Mouse (Mus musculus) embryonic facial prominence, embryonic 13.5 days (tissue): ENCODE measurements around the gene Snx8. TPM values are rescaled to one million over a fixed set of nuclear protein-coding genes. Genes with fewer than 3 reads are reported as not detected.

ENCODE experiments used
- ATAC-seq: fragments of 200-750 bp; cut with Nextera tagmentation; 2 replicates; pipeline ENCODE4 v1.8.0; 2017; ENCODE audit warnings: low read depth; ENCODE audit not compliant: insufficient number of reproducible peaks, insufficient read depth, low FRiP score, low TSS enrichment
- H3K27ac ChIP-seq: fragments of 300-500 bp; sonication (generic); 2 replicates; pipeline ENCODE4 v1.5.1; 2015; ENCODE audit warnings: moderate library complexity, mild to moderate bottlenecking, inconsistent platforms
- H3K27me3 ChIP-seq: fragments of 300-500 bp; sonication (generic); 2 replicates; pipeline ENCODE4 v1.6.1; 2015; ENCODE audit warnings: mild to moderate bottlenecking, inconsistent platforms
- H3K36me3 ChIP-seq: fragments of 300-500 bp; sonication (generic); 2 replicates; pipeline ENCODE4 v1.6.1; 2015; ENCODE audit warnings: mild to moderate bottlenecking, inconsistent platforms
- H3K4me1 ChIP-seq: fragments of 300-500 bp; sonication (generic); 2 replicates; pipeline ENCODE4 v1.6.1; 2015; ENCODE audit warnings: inconsistent platforms
- H3K4me2 ChIP-seq: fragments of 300-500 bp; sonication (generic); 2 replicates; pipeline ENCODE4 v1.6.1; 2015; ENCODE audit warnings: moderate library complexity, mild to moderate bottlenecking, inconsistent platforms
- H3K4me3 ChIP-seq: fragments of 300-500 bp; sonication (generic); 2 replicates; pipeline ENCODE4 v1.5.1; 2015; ENCODE audit warnings: mild to moderate bottlenecking, inconsistent platforms
- H3K9ac ChIP-seq: fragments of 300-500 bp; sonication (generic); 2 replicates; pipeline ENCODE4 v1.6.1; 2015; ENCODE audit warnings: mild to moderate bottlenecking, inconsistent platforms
- H3K9me3 ChIP-seq: fragments of 300-500 bp; sonication (generic); 2 replicates; pipeline ENCODE4 v1.6.1; 2016; ENCODE audit warnings: inconsistent platforms
- WGBS: fragments of 180-500 bp; shearing (Covaris S2); methylation state at CpG from one replicate; pipeline ENCODE4 v1.1.7; 2015; ENCODE audit warnings: mixed read lengths; 5-methylcytosine and 5-hydroxymethylcytosine counted together
- microRNA-seq: library from miRNA; unstranded; fragments of <30 nt; microRNA quantifications from one replicate; pipeline ENCODE4, GENCODE M21; 2016
- polyA plus RNA-seq: library from polyadenylated mRNA; unstranded; fragments of >200 nt; fragmentation: Nextera tagmentation; extraction: Ambion mirVana; gene quantifications from 2 replicates; pipeline ENCODE4 v1.2.1, GENCODE M21; 2015

The Snx8 gene
- polyA plus RNA-seq, 1 experiment from 2014 or later: 19.7 TPM

- H3K4me1 ChIP-seq: no peaks in the 10 kb centered on the region
- H3K4me2 ChIP-seq: no peak overlapping the region
- no peak overlapping the region for H3K27ac ChIP-seq
- no peaks in the 10 kb centered on the region for H3K9me3 ChIP-seq
- no peaks in the 10 kb centered on the region for H3K27me3 ChIP-seq
- H3K36me3 ChIP-seq: peaks cover 66% of the 10 kb centered on the region
- no peak for ATAC-seq
- no peak overlapping the region for H3K9ac ChIP-seq
- no peak overlapping the region for H3K4me3 ChIP-seq
- WGBS: 75% methylated on average over 1 of the region's 1 CpGs
Measured at GRCm38 (mm10) chr5:140292152-140292551, 96.9 kb downstream of the Snx8 start.

Small RNA genes lying within 50 kb of the gene (microRNA-seq; reads per million reads assigned to microRNA genes)
- gene Mir7038: 0.55 reads per million

Other genes with a start within 250 kb of the Snx8 start
- gene Mad1l1, start 67.7 kb downstream of the Snx8 start, polyA plus RNA-seq: 55.5 and 58.1 TPM in 2 replicates
- gene Nudt1, start 67.6 kb downstream of the Snx8 start, polyA plus RNA-seq: 43.4 and 50.1 TPM in 2 replicates
- gene Mrm2, start 57.4 kb downstream of the Snx8 start, polyA plus RNA-seq: 22.6 and 26.3 TPM in 2 replicates
- 129 and 131 TPM in 2 replicates for gene Eif3b, start 30.1 kb upstream of the Snx8 start, polyA plus RNA-seq
- not detected in 2 replicates for gene Gm4869, start 56.4 kb upstream of the Snx8 start, polyA plus RNA-seq
- 18.4 and 18.7 TPM in 2 replicates for gene Chst12, start 116.3 kb upstream of the Snx8 start, polyA plus RNA-seq
- not detected in 2 replicates for gene Grifin, start 175.8 kb upstream of the Snx8 start, polyA plus RNA-seq
- gene Lfng, start 218.1 kb upstream of the Snx8 start, polyA plus RNA-seq: 20.6 and 21.8 TPM in 2 replicates